Mouse (Mus musculus) mouse embryonic stem cell (cell line): Measurements from ENCODE around the gene Mmp11.

ENCODE experiments used
- in situ Hi-C, 2 experiments: fragments of 300-500 bp; cut with MboI; formaldehyde crosslinking; loops; 1 replicate in 1 of 2; 3 replicates in 1 of 2; pipeline ENCODE4 v1.14.3; 2019 to 2020; ENCODE audit warnings: low sequenced_read_pairs in 2 of 2, low pct_unique_long_range_greater_than_20kb in 1 of 2, mixed read lengths in 1 of 2; ENCODE audit not compliant: unreplicated experiment in 1 of 2

The Mmp11 gene

DNA sequence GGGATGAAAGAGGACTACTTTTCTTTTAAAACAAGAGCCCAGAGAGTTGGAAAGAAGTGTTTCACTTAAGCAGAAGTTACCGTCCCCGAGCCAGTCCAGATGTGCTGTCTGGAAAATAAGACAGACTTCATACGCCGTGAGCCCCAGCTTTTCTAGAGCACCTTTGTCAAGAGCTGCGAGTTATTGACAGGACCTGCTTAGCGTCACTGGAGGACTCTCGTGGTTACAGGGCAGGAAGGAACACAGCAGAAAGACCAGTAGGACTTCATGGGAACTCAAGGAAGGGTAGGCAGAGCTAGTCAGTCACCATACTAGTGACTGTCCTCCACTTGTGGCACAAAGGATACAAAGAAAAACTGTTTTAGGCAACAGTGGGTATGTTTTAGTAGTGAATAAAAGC, 20.7 kb downstream of the Mmp11 start:
- in situ Hi-C loops = no loop called here

DNA sequence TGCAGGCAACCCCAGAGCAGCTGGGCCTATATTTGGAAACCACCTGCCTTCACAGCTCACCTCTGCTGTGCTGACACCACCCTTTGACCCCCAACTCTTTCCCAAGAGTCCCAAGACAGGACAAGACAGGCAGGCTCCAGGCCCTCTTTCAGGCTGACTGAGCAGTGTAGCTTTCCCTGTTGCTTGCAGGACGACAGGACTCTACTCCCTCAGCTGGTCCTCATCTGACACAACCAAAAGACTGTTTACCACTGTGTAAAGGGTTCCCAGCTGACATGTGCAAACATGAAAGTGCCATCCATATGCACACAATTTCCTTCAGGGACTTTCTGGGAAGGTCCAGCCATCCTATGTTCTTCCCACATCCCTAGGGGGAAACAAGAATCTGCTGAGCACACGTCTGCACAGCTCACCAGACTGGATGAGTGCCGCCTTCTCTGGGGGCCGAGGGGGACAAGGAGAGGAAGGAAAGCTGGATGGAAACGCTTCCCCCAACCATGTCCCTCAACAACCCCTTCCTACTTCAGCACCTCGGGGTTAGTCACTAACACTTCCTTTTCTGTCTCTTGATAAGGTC, 23.2 kb downstream of the Mmp11 start:
- in situ Hi-C loops = no loop called here

DNA sequence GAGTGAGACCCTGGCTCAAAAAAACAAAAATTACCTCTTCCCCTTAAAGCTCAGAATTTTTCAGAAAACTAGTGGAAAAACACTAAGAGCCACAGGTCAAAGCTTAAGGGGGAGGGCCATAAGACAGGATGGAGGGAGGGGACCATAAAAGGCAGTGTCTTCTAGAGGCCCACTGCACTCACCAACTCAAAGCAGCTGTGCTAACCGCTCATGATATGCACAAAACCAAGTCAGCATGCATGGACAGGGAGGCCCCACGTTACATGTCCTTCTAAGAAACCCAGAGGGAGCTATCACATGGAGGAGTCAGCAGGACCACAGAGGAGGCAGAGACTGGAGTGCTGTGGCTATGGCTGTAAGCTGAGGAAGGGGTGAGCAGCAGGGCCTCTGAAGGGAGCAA, 25.6 kb downstream of the Mmp11 start:
- in situ Hi-C loops = no loop called here

DNA sequence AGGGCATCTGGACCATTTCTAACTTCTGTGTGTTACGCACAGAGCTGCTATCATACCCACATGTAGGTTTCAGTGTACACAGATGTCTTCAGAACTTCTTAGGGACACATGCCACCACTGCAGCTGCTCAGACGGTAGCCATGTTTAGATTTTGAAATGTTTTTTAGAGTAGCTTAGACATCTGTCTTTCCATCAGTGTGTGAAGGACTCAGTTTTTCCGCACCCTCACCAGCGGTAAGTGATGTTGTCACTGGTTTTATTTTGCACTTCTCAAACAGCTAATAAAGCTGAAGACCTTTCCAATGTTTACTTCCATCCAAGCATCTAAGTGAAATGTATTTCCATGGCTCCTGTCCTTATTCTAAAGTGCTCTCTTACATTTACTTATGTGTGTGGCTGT, 29.4 kb downstream of the Mmp11 start:
- in situ Hi-C loops = no loop called here

DNA sequence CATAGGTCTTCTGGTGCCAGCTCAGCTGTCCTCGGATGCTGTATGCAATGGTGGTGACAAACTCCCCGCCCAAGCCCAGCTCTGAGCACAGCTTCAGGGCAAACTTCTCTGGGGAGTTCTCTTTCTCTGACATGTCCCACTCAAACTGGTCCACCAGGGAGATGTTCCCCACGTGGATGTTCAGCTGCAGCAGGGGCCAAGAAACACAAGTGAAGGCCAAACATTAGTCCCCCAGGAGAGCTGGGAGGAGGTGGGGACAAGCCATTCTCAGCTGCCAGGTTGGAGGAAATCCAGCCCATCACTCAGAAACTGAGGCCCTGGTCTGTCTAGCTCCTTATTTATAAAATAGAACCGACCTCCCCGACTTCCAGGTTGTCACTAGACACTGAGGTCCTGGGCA, 31.9 kb downstream of the Mmp11 start:
- in situ Hi-C loops = no loop called here

DNA sequence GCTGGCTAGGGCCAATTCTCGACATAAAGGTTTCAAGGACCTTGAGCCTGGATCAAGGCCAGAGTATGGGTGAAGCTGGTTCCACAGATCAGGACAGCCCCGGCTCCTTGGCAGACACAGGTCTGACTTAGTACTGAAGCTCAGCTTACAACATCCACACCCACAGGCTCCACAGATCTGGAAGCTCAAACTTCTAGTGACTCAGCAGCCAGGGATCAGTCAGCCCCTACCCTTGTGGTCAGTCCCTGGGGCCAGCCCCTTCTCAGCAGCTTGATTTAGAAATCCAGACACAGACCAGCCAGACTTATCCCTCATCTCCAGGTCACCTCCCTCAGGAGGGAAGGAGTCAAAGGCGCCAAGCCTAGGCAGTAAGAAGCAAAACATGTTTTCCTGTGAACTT, 37.5 kb downstream of the Mmp11 start:
- in situ Hi-C loops = no loop called here

DNA sequence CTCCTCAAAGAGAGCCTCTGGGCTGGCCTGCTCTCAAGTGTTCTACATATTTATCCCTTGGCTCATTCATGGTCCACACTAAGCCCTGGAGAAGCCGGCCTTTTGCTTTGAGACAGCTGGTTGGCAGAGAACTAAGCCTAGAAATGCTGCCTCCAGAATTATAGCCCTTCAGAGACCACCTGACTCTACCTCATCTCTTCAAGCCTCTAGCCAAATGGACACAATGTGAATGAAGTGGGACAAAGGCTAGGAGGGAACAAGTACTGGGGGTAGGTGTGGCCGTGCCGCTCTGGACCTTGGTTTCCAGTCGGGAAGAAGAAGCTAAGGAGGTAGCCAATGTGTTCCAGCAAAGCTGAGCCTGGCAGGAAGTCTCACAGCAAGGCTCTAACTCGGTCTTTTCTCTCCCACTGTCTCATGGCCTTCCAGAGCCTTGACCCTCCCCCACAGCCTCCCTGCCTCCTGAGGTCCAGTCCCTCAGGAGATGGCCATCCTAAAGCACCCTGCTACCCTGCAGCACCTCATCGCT, 38.2 kb downstream of the Mmp11 start:
- in situ Hi-C loops = no loop called here

DNA sequence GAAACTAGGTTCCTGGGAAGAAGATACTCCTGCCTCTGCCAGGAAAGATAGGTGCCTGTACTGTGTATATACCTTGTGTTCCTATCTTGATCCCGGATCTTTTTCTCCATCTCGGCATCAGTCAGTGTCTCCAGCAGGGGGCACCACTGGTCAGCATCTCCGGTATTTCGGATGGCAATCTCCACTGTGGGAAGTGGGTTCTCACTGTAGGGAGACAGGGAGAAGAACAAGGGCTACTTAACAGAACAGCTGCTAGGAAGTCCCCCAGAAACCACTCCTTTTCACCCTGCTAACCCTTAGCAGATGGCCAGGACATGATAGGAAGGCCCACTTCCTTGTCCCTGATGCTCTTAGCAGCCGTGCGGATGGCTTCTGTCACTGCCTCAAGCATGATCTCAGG, 38.9 kb downstream of the Mmp11 start:
- in situ Hi-C loops = no loop called here

DNA sequence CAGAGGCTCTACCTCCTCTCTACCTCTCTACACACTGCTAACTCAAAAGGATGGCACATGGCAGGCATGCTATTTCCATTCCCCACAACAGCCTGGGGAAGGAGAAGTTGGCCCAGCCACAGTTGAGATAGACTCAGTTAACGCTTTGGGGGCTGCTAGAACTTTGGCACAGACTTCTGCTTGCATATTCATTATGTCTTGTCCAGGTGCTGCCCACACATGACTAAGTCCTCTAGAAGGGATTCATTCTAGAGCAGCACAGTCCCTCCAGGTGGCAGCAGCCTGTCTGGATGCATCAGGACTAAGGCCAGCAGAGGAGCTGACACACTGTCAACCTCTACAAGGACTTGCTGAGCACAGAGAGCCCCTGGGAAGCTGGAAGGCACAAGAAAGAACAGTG, 40.1 kb downstream of the Mmp11 start:
- in situ Hi-C loops = no loop called here

DNA sequence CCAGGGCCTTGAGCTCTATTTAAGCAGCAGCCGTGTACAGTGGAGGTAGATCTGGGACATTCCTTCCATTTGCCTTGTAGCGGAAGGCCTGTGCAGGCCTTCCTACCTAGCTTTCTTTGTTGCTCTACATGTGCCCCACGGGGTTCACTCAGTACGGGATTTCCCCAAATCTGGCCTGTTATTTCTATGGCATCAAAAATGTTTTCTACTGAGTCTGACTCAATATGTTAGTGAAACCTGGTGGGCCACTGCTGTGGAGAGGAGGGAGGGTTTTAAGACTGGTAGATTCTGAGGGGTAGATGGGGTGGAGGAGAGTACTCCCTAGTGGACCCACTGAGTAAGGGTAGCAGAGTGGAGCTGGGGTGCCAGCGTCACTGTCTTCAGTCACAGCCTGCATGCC, 40.6 kb downstream of the Mmp11 start:
- in situ Hi-C loops = no loop called here

DNA sequence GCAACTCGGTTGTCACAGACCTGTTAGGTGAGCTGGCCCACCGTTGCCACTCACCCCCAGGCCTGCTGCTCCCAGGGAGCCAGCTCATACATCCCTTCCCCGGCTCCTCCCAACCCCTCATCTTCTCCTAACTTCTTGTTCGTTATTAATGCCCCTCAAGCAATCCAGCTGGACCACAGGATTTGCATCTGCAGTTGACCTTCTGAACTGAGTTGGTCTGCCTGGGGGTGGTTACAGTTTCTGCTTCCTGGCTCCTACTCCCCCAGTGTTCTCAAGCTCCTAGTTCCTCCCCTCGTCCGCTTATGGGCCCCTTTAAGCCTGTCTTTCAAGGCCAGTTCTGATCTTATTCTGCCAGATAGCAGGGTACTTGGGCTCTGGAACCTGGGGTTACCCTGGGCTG, 41.7 kb downstream of the Mmp11 start:
- in situ Hi-C loops = no loop called here

DNA sequence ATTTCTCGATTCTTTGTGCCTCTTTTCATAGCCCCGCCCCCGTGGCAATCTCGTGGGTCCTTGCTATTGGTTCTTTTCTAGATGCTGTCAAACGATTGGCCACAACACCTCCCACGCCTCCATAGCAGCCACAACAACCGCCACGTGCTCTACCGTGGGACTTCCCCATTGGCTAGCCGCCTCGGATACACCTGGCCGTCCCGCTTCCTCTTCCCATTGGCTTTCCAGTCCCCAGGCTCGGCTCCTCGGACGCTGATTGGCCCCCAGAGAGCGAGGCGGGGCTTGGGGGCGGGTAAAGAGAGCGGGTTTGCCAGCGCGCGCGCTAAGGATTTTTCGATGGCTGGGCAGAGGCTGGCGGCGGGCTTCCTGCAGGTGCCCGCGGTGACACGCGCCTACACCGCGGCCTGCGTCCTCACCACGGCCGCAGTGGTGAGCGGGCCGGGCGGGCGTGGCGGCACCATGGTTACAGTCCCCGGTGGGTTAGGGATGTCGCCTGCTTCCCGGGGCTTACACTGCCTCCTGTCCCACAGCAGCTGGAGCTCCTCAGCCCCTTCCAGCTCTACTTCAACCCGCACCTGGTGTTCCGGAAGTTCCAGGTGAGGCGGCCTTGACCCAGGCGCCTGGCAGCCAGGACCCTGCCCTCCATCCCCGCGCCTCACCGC, 43.1 kb downstream of the Mmp11 start, which contains the start of gene Derl3:
TSS of gene Derl3 (plus strand) at position 325 of the 662 bp plus-strand sequence.
- in situ Hi-C loops = no loop called here

DNA sequence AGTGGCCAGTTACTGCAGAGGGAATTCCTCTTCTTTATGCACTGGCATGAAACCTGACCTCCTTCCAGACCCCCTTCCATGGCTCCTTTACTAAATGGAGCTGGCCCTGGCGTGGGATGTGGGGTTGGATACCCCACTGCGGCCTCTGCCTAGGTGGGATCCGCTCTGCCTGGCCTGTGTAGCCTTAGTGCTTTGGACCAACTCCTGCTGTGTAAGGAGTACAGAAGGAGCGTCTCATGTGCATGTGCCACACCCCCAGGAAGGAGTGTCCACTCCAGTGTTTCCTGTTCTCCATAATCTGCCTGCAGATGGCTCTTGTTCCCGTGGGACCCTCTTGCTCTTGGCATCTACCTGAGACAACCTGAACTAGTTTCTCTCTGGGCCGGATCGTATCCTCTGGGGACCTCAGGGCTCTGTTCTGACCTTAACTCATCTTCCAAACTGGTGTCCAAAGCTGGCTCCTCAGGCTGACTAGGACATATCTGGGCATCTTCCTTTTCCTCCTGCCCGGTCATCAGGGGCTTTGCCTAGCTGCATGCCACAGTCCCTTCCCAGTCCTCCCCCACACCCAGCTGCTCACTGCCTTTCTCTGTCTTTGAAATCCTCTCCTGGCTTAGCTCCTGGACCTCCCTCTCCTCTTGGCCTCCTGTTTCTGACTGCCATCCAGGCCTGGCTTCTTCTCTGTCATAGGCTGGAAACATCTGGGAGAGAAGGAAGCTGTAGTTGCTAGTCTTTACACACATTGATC, 46.7 kb downstream of the Mmp11 start:
- in situ Hi-C loops = loop anchor here in 1 of 2 experiments (5.0 kb wide), 1 partner anchor 63 kb away; the partner anchor contains the start of gene Gm5134

DNA sequence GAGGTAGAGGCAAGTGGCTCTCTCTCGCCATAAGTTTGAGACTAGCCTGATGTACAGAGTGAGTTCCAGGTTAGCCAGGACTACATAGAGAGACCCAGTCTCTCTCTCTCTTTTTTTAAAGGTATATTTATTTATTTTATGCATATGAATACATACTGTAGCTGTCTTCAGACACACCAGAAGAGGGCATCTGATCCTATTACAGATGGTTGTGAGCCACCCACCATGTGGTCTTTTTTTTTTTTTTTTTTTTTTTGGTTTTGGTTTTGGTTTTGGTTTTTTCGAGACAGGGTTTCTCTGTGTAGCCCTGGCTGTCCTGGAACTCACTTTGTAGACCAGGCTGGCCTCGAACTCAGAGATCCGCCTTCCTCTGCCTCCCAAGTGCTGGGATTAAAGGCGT, 48.8 kb downstream of the Mmp11 start:
- in situ Hi-C loops = loop anchor here in 1 of 2 experiments (5.0 kb wide), 1 partner anchor 65 kb away; the partner anchor contains the start of gene Gm5134

DNA sequence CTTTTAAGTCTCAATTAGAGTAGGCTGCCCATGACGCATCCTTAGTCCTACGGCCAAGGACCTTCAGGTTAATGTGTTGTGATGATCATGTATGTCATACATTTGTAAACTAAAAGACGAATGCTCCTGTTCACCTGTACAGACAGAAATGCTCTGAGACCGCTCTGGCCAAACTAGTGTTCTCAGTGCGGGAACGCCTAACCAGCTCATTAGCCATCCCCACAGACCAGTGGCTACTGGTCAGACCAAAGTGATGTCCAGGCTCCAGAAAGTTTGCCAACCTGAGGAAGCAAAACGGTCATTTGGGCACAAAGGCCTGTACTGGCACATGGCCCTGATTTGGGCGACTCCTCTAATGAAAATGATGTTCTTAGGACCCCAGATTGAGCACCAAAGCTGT, 51.6 kb downstream of the Mmp11 start:
- in situ Hi-C loops = loop anchor here in 1 of 2 experiments (5.0 kb wide), 1 partner anchor 68 kb away; the partner anchor contains the start of gene Gm5134

DNA sequence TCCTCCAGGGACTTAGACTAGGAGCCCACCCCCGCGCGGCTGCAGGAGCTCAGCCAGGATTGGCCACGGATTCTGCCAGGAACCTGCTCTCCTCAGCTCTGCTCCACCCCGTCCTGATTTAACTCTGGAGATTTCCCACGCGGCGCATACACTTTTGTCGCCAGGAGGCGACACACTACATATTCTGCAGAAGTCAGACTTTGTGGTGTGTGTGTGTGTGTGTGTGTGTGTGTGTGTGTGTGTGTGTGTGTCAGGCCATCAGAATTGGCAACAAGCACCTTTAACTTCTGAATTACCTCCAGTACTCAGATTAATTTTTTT, 53.1 kb downstream of the Mmp11 start:
- in situ Hi-C loops = no loop called here

DNA sequence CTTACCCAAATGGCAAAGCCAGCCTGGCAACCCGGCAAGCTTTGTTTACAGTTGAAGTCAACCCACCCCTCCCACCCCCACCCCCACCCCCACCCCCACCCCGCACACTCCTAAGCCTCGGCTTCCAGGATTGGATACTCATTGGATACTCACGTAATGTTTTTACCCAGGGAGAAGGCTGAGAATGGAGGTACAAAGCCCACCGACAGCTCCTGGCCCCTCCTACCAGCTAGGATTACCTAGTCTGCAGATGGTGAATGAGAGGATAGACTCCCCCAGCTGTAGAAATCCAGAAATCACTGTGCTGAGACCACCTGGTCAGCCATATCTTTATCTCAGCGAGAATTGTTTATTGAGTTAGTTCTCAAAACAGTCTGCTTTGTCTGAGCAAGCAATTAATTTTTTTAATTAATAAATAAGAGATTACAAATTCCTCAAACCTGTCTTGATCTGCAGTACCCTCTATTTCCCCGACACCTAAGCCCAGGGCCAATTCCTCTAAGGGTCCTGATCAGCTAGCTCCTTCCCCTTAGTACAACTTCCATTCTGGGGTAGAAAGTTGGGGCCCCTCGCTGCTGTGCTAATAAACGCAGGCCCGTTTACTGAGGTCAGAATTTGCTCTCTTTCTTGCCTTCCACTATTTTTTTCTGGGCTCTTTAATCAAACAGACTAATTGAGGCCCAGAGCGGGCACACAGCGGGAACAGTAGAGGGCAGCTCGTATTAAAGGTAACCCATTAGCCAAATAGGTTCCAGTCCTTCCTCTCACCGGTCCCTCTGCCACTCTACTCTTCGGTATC, 53.7 kb downstream of the Mmp11 start:
- in situ Hi-C loops = no loop called here

DNA sequence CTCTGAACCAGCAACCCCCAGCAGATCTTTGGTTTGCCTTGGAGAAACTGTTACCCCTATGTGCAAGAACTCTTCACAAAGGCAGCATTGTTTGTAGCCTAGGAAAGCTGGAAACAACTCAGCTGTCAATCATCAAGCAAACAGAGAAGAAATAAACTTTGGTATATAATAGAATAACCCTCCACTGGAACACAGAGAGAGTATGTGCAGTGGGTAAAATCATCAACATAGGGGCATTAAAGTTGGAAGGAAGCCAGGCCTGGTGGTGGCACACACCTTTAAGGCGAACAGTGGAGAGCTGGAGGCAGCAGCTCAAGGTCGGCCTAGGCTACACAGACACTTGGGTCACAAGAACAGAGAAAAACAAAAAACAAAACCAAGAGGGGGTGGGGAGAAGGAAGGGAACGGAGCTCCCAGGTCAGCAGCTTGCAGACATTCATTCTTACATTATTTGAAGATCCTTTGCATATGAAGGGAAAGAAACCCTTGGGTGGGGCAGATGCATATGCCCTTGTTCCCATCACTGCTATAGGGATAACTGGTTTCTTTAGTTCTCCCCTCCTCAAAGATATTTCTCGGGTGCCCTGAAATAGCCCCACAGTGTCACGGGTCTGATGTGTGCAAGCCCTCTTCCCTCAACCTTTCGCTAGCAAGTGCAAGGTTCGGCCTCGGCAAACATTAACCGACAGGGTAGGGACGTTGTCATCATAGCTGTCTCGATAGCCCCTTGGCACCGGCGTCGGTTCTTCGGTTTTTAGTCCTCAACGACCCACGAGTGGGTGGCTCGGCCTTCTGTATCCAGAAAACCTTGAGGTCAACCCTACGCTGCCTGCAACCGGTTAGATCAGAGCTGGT, 54.5 kb downstream of the Mmp11 start:
- in situ Hi-C loops = no loop called here
